Mouse (Mus musculus) heart, embryonic 10.5 days (tissue): Measurements from ENCODE around the gene Asb14. TPM values are rescaled to one million over a fixed set of nuclear protein-coding genes. Genes with fewer than 3 reads are reported as not detected.
"Not testable (repeated sequence)": the region's sequence is repeated elsewhere in the genome, so short reads cannot be mapped to it uniquely, and the experiment has no call there.

Experiments
- DNase-seq: peaks from one replicate; pipeline ENCODE4 v3.0.0-alpha.2; 2017; ENCODE audit warnings: low spot score
- H3K27ac ChIP-seq: fragments of 300-500 bp; sonication (generic); 2 replicates; pipeline ENCODE4 v1.5.1; 2016; ENCODE audit warnings: mild to moderate bottlenecking
- H3K27me3 ChIP-seq: fragments of 300-500 bp; sonication (generic); 2 replicates; pipeline ENCODE4 v1.6.1; 2016; ENCODE audit warnings: mild to moderate bottlenecking; ENCODE audit not compliant: poor library complexity, insufficient read depth, severe bottlenecking
- H3K36me3 ChIP-seq: fragments of 300-500 bp; sonication (generic); 2 replicates; pipeline ENCODE4 v1.6.1; 2016; ENCODE audit warnings: mild to moderate bottlenecking, moderate library complexity
- H3K4me1 ChIP-seq: fragments of 300-500 bp; sonication (generic); 2 replicates; pipeline ENCODE4 v1.6.1; 2016; ENCODE audit warnings: mild to moderate bottlenecking
- H3K4me3 ChIP-seq: fragments of 300-500 bp; sonication (generic); 2 replicates; pipeline ENCODE4 v1.5.1; 2016; ENCODE audit warnings: mild to moderate bottlenecking, moderate library complexity
- H3K9me3 ChIP-seq: fragments of 300-500 bp; sonication (generic); 2 replicates; pipeline ENCODE4 v1.6.1; 2016; ENCODE audit warnings: mild to moderate bottlenecking, moderate library complexity
- WGBS: fragments of 180-500 bp; shearing (Covaris S2); methylation state at CpG from one replicate; pipeline ENCODE4 v1.1.7; 2016; 5-methylcytosine and 5-hydroxymethylcytosine counted together
- polyA plus RNA-seq: library from polyadenylated mRNA; unstranded; fragments of >200 nt; fragmentation: Nextera tagmentation; extraction: Ambion mirVana; gene quantifications from 2 replicates; pipeline ENCODE4 v1.2.1, GENCODE M21; 2016

Asb14 gene
- polyA plus RNA-seq, 1 experiment from 2014 or later = 0.23 TPM

- no peak overlapping the region for H3K4me3 ChIP-seq
- no peak overlapping the region for H3K27ac ChIP-seq
- no peaks in the 10 kb centered on the region; the same call in 1 of the 2 replicates for H3K4me1 ChIP-seq
- no peaks in the 10 kb centered on the region for H3K36me3 ChIP-seq
- no peaks in the 10 kb centered on the region for H3K9me3 ChIP-seq
- DNase-seq = no peak
- no peaks in the 10 kb centered on the region for H3K27me3 ChIP-seq
- WGBS = 74% methylated on average over 4 of the region's 4 CpGs
Observed at GRCm38 (mm10) chr14:26907401-26907800, 13.0 kb downstream of the Asb14 start.

- not testable (repeated sequence) for H3K27me3 ChIP-seq, H3K4me1 ChIP-seq, H3K36me3 ChIP-seq, H3K9me3 ChIP-seq, H3K27ac ChIP-seq, H3K4me3 ChIP-seq, DNase-seq
- WGBS = 39% methylated on average over 9 of the region's 9 CpGs
Observed at GRCm38 (mm10) chr14:26910461-26910860, 16.1 kb downstream of the Asb14 start.

- Histone ChIP-seq H3K27ac (no peak overlapping the region), H3K4me3 (no peak overlapping the region), H3K4me1 (no peaks in the 10 kb centered on the region; the same call in 1 of the 2 replicates), H3K9me3 (no peaks in the 10 kb centered on the region), H3K36me3 (no peaks in the 10 kb centered on the region), H3K27me3 (no peaks in the 10 kb centered on the region)
- WGBS = 64% methylated on average over 6 of the region's 6 CpGs
- DNase-seq = no peak
Observed at GRCm38 (mm10) chr14:26911201-26911600, 16.8 kb downstream of the Asb14 start.

GRCm38 (mm10) chr14:26911826-26912225 lies 17.5 kb downstream of the Asb14 start:
- Histone ChIP-seq H3K36me3 (no peaks in the 10 kb centered on the region), H3K4me3 (no peak overlapping the region), H3K27ac (no peak overlapping the region), H3K9me3 (no peaks in the 10 kb centered on the region), H3K27me3 (no peaks in the 10 kb centered on the region), H3K4me1 (no peaks in the 10 kb centered on the region; the same call in 1 of the 2 replicates)
- whole genome bisulfite sequencing = 91% methylated on average over 13 of the region's 13 CpGs
- no peak for DNase-seq

- Histone ChIP-seq H3K4me1 (no peaks in the 10 kb centered on the region; the same call in 1 of the 2 replicates), H3K27ac (no peak overlapping the region), H3K27me3 (no peaks in the 10 kb centered on the region), H3K9me3 (no peaks in the 10 kb centered on the region), H3K36me3 (peaks cover 4% of the 10 kb centered on the region; the same call in 1 of the 2 replicates), H3K4me3 (no peak overlapping the region)
- DNase-seq = no peak
- WGBS = 80% methylated on average over 9 of the region's 9 CpGs
Observed at GRCm38 (mm10) chr14:26913681-26914268, 19.4 kb downstream of the Asb14 start.

- Histone ChIP-seq H3K27ac (no peak overlapping the region), H3K36me3 (peaks cover 16% of the 10 kb centered on the region; the same call in 1 of the 2 replicates), H3K4me1 (peaks cover 13% of the 10 kb centered on the region), H3K4me3 (no peak overlapping the region), H3K27me3 (no peaks in the 10 kb centered on the region), H3K9me3 (no peaks in the 10 kb centered on the region)
- no peak for DNase-seq
- 87% methylated on average over 3 of the region's 3 CpGs for WGBS
Observed at GRCm38 (mm10) chr14:26919310-26919709, 25.0 kb downstream of the Asb14 start.

GRCm38 (mm10) chr14:26923702-26924421 lies 29.5 kb downstream of the Asb14 start:
- no peak overlapping the region for H3K27ac ChIP-seq
- 63% methylated on average over 5 of the region's 5 CpGs for WGBS
- DNase-seq = no peak
- H3K4me3 ChIP-seq = no peak overlapping the region
- peaks cover 33% of the 10 kb centered on the region for H3K36me3 ChIP-seq
- H3K9me3 ChIP-seq = no peaks in the 10 kb centered on the region
- no peaks in the 10 kb centered on the region for H3K27me3 ChIP-seq
- H3K4me1 ChIP-seq = peaks cover 13% of the 10 kb centered on the region

- Histone ChIP-seq H3K27me3 (no peaks in the 10 kb centered on the region), H3K4me1 (no peaks in the 10 kb centered on the region), H3K27ac (no peak overlapping the region), H3K36me3 (peaks cover 28% of the 10 kb centered on the region; the same call in 1 of the 2 replicates), H3K4me3 (no peak overlapping the region), H3K9me3 (no peaks in the 10 kb centered on the region)
- 86% methylated on average over 3 of the region's 3 CpGs for WGBS
- no peak for DNase-seq
Observed at GRCm38 (mm10) chr14:26934891-26935290, 40.5 kb downstream of the Asb14 start.

- Histone ChIP-seq H3K4me3 (no peak overlapping the region), H3K27me3 (no peaks in the 10 kb centered on the region), H3K4me1 (no peaks in the 10 kb centered on the region), H3K36me3 (peaks cover 32% of the 10 kb centered on the region), H3K27ac (no peak overlapping the region), H3K9me3 (no peaks in the 10 kb centered on the region)
- DNase-seq = no peak
- WGBS = 85% methylated on average over 4 of the region's 4 CpGs
Observed at GRCm38 (mm10) chr14:26935558-26935957, 41.2 kb downstream of the Asb14 start.

- 98% methylated on average over 2 of the region's 2 CpGs for WGBS
- DNase-seq, H3K4me1 ChIP-seq, H3K27ac ChIP-seq, H3K9me3 ChIP-seq, H3K4me3 ChIP-seq, H3K27me3 ChIP-seq: not testable (repeated sequence)
- peaks cover 29% of the 10 kb centered on the region; the same call in 1 of the 2 replicates for H3K36me3 ChIP-seq
Observed at GRCm38 (mm10) chr14:26956139-26956538, 61.8 kb downstream of the Asb14 start.

GRCm38 (mm10) chr14:26960518-26960917 lies 66.2 kb downstream of the Asb14 start:
- Histone ChIP-seq H3K27ac (no peak overlapping the region), H3K4me3 (no peak overlapping the region), H3K4me1 (no peaks in the 10 kb centered on the region), H3K36me3 (peaks cover 33% of the 10 kb centered on the region; the same call in 1 of the 2 replicates), H3K9me3 (no peaks in the 10 kb centered on the region), H3K27me3 (no peaks in the 10 kb centered on the region)
- no peak for DNase-seq
- 76% methylated on average over 1 of the region's 1 CpGs for WGBS
